Mouse (Mus musculus) intestine, postnatal 0 days (tissue): ENCODE results near the gene Tmem185b. TPM values are rescaled to one million over a fixed set of nuclear protein-coding genes. Genes with fewer than 3 reads are reported as not detected.

Experiments
- ATAC-seq: fragments of 200-750 bp; cut with Nextera tagmentation; 2 replicates; pipeline ENCODE4 v1.8.0; 2017; ENCODE audit warnings: mild to moderate bottlenecking, moderate TSS enrichment, moderate library complexity
- H3K27ac ChIP-seq: fragments of 300-500 bp; sonication (generic); 2 replicates; pipeline ENCODE4 v1.5.1; 2014; ENCODE audit warnings: mild to moderate bottlenecking, low read depth, low read length, moderate library complexity
- H3K27me3 ChIP-seq: fragments of 300-500 bp; sonication (generic); replicated peaks from 2 replicates; pipeline ENCODE4 v1.6.1; 2014; ENCODE audit warnings: low read length, mixed read lengths; ENCODE audit not compliant: control insufficient read depth, insufficient read depth
- H3K36me3 ChIP-seq: fragments of 300-500 bp; sonication (generic); 2 replicates; pipeline ENCODE4 v1.6.1; 2014; ENCODE audit warnings: mild to moderate bottlenecking, moderate library complexity; ENCODE audit not compliant: control insufficient read depth, insufficient read depth
- H3K4me1 ChIP-seq: fragments of 300-500 bp; sonication (generic); replicated peaks from 2 replicates; pipeline ENCODE4 v1.6.1; 2014; ENCODE audit warnings: antibody characterized with exemption, low read length, mixed read lengths; ENCODE audit not compliant: control insufficient read depth, insufficient read depth
- H3K4me2 ChIP-seq: fragments of 300-500 bp; sonication (generic); replicated peaks from 2 replicates; pipeline ENCODE4 v1.6.1; 2014; ENCODE audit warnings: low read depth, mild to moderate bottlenecking, moderate library complexity
- H3K4me3 ChIP-seq: fragments of 300-500 bp; sonication (generic); 2 replicates; pipeline ENCODE4 v1.5.1; 2014; ENCODE audit warnings: low read depth, low read length
- H3K9ac ChIP-seq: fragments of 300-500 bp; sonication (generic); 2 replicates; pipeline ENCODE4 v1.6.1; 2014; ENCODE audit warnings: mild to moderate bottlenecking, low read depth, low read length
- H3K9me3 ChIP-seq: fragments of 300-500 bp; sonication (generic); 2 replicates; pipeline ENCODE4 v1.6.1; 2016; ENCODE audit warnings: mixed run types; ENCODE audit not compliant: control insufficient read depth
- CTCF ChIP-seq: sonication (generic); IDR thresholded peaks from 2 replicates; pipeline ENCODE4 v1.5.1; 2016; ENCODE audit warnings: low read depth, mild to moderate bottlenecking, control low read depth, antibody characterized with exemption, moderate library complexity
- WGBS: fragments of 180-500 bp; shearing (Covaris S2); extraction: QIAGEN DNeasy Blood & Tissue Kit; methylation state at CpG from one replicate; pipeline ENCODE4 v1.1.7; 2014; 5-methylcytosine and 5-hydroxymethylcytosine counted together
- polyA plus RNA-seq: library from polyadenylated mRNA; unstranded; fragments of >200 nt; fragmentation: Nextera tagmentation; extraction: Ambion mirVana; gene quantifications from 2 replicates; pipeline ENCODE4 v1.2.1, GENCODE M21; 2015

Tmem185b gene
- polyA plus RNA-seq, 1 experiment from 2014 or later, result 21.6 TPM

- ATAC-seq, result no peak
- Histone ChIP-seq H3K9me3 (no peaks in the 10 kb centered on the region), H3K4me3 (no peak overlapping the region), H3K4me1 (0 out of 2 replicates have a peak, but pooled peaks cover 11% of the 10 kb centered on the region), H3K36me3 (peaks cover 16% of the 10 kb centered on the region; the same call in 1 of the 2 replicates), H3K27ac (peak overlapping the region; percentile 36), H3K27me3 (no peaks in the 10 kb centered on the region), H3K9ac (no peak overlapping the region), H3K4me2 (0 out of 2 replicates have a peak overlapping the region, but pooled peaks have one; percentile 27)
- WGBS, result 77% methylated on average over 10 of the region's 10 CpGs
- no peak for TF ChIP-seq CTCF
Observed at GRCm38 (mm10) chr1:119499456-119499855, 26.5 kb upstream of the Tmem185b start.

- Histone ChIP-seq H3K4me3 (no peak overlapping the region), H3K36me3 (peaks cover 10% of the 10 kb centered on the region; the same call in 1 of the 2 replicates), H3K4me2 (no peak overlapping the region), H3K4me1 (0 out of 2 replicates have a peak, but pooled peaks cover 15% of the 10 kb centered on the region), H3K9ac (no peak overlapping the region), H3K27ac (peak overlapping the region; percentile 15; the same call in 1 of the 2 replicates), H3K27me3 (no peaks in the 10 kb centered on the region), H3K9me3 (no peaks in the 10 kb centered on the region)
- 63% methylated on average over 8 of the region's 8 CpGs for WGBS
- ATAC-seq, result no peak
- TF ChIP-seq CTCF, result no peak
Observed at GRCm38 (mm10) chr1:119501881-119502280, 24.1 kb upstream of the Tmem185b start.

DNA sequence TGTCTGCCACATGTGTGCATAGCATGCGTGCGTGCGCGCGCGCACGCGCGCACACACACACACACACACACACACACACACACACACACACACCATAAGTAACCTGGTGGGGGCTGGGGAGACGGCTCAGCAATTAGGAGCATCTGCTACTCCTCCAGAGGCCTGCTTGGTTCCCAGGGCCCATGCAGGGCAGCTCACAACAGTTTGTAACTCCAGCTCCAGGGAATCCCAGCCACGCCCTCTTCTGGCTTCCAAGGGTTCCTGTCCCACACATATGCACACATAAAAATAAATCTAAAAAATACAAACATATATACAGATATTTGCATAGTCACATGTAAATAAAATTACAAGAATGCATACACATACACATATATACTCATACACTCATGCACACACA, 23.2 kb upstream of the Tmem185b start:
- peak overlapping the region; percentile 62; the same call in 1 of the 2 replicates for H3K4me3 ChIP-seq
- 88% methylated on average over 11 of the region's 11 CpGs for WGBS
- ATAC-seq, result no peak
- no peaks in the 10 kb centered on the region for H3K27me3 ChIP-seq
- no peak overlapping the region for H3K9ac ChIP-seq
- no peak overlapping the region for H3K27ac ChIP-seq
- 0 out of 2 replicates have a peak, but pooled peaks cover 15% of the 10 kb centered on the region for H3K4me1 ChIP-seq
- peak overlapping the region; percentile 67 for H3K4me2 ChIP-seq
- no peak for TF ChIP-seq CTCF
- H3K36me3 ChIP-seq, result peaks cover 10% of the 10 kb centered on the region; the same call in 1 of the 2 replicates
- H3K9me3 ChIP-seq, result no peaks in the 10 kb centered on the region

DNA sequence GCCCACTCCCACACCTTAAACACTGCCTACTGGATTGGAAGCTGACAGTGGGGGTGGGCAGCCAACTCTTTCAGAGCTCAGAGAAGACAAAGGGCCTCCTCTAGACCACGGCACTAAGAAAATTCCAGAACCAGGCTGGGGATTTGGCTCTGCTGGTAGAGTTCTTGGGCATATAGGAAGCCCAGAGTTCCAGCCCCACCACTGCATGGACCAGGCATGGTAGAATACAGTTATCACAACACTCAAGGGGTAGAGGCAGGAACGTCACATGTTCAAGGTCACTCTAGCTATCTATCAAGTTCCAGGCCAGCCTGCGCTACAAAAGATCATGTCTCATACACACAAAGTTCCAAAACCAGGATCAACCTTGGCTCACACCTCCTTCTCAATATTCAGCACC, 22.8 kb upstream of the Tmem185b start:
- ATAC-seq, result no peak
- no peaks in the 10 kb centered on the region for H3K27me3 ChIP-seq
- peak overlapping the region; percentile 62 for H3K4me3 ChIP-seq
- H3K9ac ChIP-seq, result peak overlapping the region; percentile 68
- 0 out of 2 replicates have a peak, but pooled peaks cover 11% of the 10 kb centered on the region for H3K4me1 ChIP-seq
- H3K36me3 ChIP-seq, result peaks cover 10% of the 10 kb centered on the region; the same call in 1 of the 2 replicates
- WGBS, result 56% methylated on average over 3 of the region's 3 CpGs
- H3K9me3 ChIP-seq, result no peaks in the 10 kb centered on the region
- no peak overlapping the region for H3K27ac ChIP-seq
- H3K4me2 ChIP-seq, result peak overlapping the region; percentile 67
- TF ChIP-seq CTCF, result no peak

GRCm38 (mm10) chr1:119503808-119504207, 22.2 kb upstream of the Tmem185b start:
- peaks cover 10% of the 10 kb centered on the region; the same call in 1 of the 2 replicates for H3K36me3 ChIP-seq
- 0 out of 2 replicates have a peak, but pooled peaks cover 10% of the 10 kb centered on the region for H3K4me1 ChIP-seq
- no peak for ATAC-seq
- H3K9me3 ChIP-seq, result no peaks in the 10 kb centered on the region
- peak overlapping the region; percentile 62 for H3K4me3 ChIP-seq
- H3K9ac ChIP-seq, result peak overlapping the region; percentile 68
- 7% methylated on average over 5 of the region's 5 CpGs for WGBS
- peak overlapping the region; percentile 89 for H3K27ac ChIP-seq
- TF ChIP-seq CTCF, result no peak
- peak overlapping the region; percentile 67 for H3K4me2 ChIP-seq
- H3K27me3 ChIP-seq, result no peaks in the 10 kb centered on the region

- peaks cover 10% of the 10 kb centered on the region; the same call in 1 of the 2 replicates for H3K36me3 ChIP-seq
- H3K27ac ChIP-seq, result peak within 1 kb of the TSS; percentile 89
- peak within 1 kb of the TSS; percentile 68 for H3K9ac ChIP-seq
- no peaks in the 10 kb centered on the region for H3K9me3 ChIP-seq
- peak within 1 kb of the TSS; percentile 67 for H3K4me2 ChIP-seq
- 0 out of 2 replicates have a peak, but pooled peaks cover 10% of the 10 kb centered on the region for H3K4me1 ChIP-seq
- WGBS, result under 1% methylated on average over 55 of the region's 57 CpGs
- peak; percentile 99 for ATAC-seq
- H3K4me3 ChIP-seq, result peak within 1 kb of the TSS; percentile 62
- no peak for TF ChIP-seq CTCF
- H3K27me3 ChIP-seq, result no peaks in the 10 kb centered on the region
Observed at GRCm38 (mm10) chr1:119504260-119505062, 21.5 kb upstream of the Tmem185b start, which contains the start of gene Ralb. Gene Ralb, minus strand, starts transcription at chr1:119504794.
